Mouse (Mus musculus) cerebellum, postnatal 25 days (tissue): Measurements from ENCODE around the gene Gpr146.

Experiments
- DNase-seq, 2 experiments: peaks; one replicate each; pipeline ENCODE4 v3.0.0; 2021; ENCODE audit warnings: mixed read lengths in 2 of 2

Gpr146 gene

DNA sequence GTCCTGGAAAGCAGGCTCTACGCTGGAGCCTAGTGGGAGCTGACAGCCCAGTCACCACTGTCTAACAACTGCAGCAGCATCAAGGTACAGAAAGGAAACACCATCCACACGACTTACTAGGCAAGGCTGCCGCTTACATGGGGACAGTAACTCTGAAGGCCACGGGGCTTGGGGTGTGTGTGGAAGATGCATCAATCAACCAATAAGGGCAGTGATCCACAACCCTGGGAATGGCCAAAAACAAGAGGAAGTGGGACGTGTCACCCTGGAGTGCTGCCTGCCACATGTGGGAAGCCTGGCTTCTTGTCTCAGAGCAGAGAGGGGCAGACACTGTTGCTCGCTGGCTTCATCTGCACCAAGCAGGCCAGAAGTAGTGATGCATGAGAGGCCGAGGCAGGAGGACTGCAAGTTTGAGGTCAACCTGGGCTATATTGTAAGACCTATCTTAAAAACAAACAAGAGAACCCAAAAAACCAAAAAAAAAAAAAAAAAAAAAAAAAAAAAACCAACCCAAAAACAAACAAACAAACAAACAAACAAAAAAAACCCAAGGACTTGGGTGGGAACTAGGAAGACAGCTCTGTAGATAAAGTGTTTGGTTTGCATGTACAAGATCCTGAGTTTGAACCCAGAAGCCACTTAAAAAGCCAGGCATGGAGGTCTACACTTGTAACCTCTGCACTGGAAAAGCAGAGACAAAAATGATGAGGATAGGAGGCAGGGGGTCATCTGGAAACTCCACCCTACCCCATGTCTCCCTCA lies 55.4 kb downstream of the Gpr146 start:
- DNase-seq, result no peak

DNA sequence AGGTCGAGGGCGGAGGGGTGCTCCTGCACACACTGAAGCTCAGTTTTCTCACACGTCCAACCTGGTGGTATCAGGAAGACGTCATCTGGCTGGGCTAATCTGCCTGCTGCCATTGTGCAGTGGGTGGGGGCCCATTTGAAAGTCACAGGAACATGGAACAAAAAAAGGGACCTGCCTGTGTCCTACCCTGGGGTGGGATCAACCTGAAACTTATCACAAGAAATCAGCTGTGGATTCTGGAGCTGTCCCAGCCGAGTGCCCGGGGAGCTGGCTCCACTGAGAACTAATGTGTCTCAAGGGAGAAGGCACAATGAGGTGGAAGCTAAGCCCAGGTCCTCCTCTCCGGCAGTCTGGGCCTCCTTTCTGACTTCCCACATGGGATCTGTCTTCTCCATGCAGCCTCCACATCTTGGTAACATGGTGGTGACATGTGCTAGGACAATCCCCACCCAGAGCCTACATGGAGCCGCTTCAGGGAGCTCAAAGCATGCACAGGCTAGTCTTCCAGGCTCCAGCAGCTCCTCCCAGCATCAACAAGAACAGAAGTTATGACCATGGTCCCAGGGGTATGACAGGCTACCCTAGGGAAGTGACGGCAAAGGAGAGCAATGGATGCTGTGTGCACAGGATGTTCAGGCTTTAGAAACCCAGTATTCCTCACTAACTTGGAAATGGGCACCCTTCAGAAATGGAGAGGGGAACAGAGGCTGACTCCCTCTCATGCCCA lies 56.5 kb downstream of the Gpr146 start:
- DNase-seq, result no peak

DNA sequence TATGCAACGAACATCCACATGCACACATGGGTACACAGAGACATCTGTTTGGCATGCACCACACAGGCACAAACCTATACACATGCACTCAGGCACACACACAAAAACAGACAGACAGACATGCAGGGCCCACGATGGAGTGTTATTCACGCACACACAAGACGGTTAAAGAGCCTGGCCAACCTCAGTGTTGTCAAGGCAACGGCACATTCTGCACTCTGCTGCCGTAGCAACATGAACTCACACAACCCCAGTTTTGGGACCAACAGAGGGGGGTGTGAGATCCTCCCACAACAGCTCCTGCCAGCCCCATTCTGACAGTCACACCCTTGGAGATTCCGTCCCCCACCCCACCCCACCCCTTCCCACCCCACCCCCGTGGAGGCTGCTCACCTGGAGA lies 57.4 kb downstream of the Gpr146 start:
- no peak for DNase-seq

- DNase-seq, result no peak
Observed at GRCm38 (mm10) chr5:139437769-139438168, 60.3 kb downstream of the Gpr146 start.

DNA sequence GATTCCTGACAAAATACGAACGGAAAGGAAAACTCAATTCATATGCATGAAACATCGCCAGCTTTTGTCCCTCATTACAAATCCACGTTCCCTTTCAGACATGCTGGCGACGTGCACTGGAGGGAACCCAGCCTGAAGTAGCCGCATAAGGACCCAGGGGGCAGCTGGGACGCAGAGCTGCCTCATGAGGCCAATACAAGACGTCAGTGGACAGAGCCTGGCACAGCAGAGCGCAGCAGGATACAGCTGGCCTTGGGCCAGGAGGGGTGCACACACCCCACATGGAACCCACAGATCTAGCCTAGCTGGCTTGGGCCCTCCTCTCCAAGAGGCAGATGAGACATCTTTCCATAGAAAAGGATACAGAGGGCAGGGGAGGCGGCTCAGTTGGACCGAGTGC lies 60.9 kb downstream of the Gpr146 start:
- DNase-seq, result no peak

GRCm38 (mm10) chr5:139440451-139440850 lies 63.0 kb downstream of the Gpr146 start:
- peak; percentile 58 to 66 for DNase-seq

GRCm38 (mm10) chr5:139440926-139441725 lies 63.6 kb downstream of the Gpr146 start:
- peak; percentile 70 to 74 for DNase-seq

- DNase-seq, result no peak
Observed at GRCm38 (mm10) chr5:139441726-139442018, 64.2 kb downstream of the Gpr146 start.

DNA sequence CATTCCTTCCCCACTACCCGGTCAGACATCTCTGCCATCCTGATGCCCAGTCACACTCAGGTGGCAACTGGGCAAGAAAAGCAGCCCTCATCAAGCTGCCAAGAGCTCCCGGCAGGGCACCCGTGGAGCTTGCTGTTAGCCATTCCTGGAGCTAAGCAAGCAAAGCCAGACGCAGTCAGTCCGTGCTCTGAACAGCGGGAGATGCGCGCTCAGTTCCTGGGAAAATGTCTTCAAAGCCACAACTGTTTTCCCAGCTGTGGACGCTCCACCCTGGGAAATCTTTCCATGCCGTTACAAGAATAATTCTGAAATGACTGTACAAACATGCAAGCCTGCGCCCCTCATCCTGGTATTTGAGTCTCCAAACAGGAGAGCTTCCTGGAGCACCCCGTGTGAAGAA lies 64.9 kb downstream of the Gpr146 start:
- peak; percentile 54 for DNase-seq

- DNase-seq, result no peak
Observed at GRCm38 (mm10) chr5:139442962-139443361, 65.5 kb downstream of the Gpr146 start.

- no peak for DNase-seq
Observed at GRCm38 (mm10) chr5:139445258-139445657, 67.8 kb downstream of the Gpr146 start.
